Mouse (Mus musculus) frontal cortex, adult 2 months (tissue): Measurements from ENCODE around the gene Gm28043. TPM values are rescaled to one million over a fixed set of nuclear protein-coding genes. Genes with fewer than 3 reads are reported as not detected.
"Not testable (repeated sequence)": the region's sequence is repeated elsewhere in the genome, so short reads cannot be mapped to it uniquely, and the experiment has no call there.

Source experiments
- DNase-seq, 2 experiments: peaks; one replicate each; pipeline ENCODE4 v3.0.0; 2022; ENCODE audit warnings: low spot score in 1 of 2; ENCODE audit errors: extremely low spot score in 1 of 2
- polyA plus RNA-seq: library from polyadenylated mRNA; depleted of rRNA; stranded (reverse); fragments of >200 nt; gene quantifications from 2 replicates; pipeline ENCODE4 v1.2.3, GENCODE M21; 2012

The Gm28043 gene
- polyA plus RNA-seq, 1 experiment, result 3.3 TPM

GRCm38 (mm10) chr17:29708783-29709182, 94.1 kb downstream of the Gm28043 start:
- DNase-seq, result no peak

- DNase-seq, result peak in 1 of 2 experiments; percentile 47
Observed at GRCm38 (mm10) chr17:29710562-29711044, 95.9 kb downstream of the Gm28043 start.

- peak in 1 of 2 experiments; percentile 35 for DNase-seq
Observed at GRCm38 (mm10) chr17:29711076-29711744, 96.5 kb downstream of the Gm28043 start.

- no peak for DNase-seq
Observed at GRCm38 (mm10) chr17:29711745-29712431, 97.2 kb downstream of the Gm28043 start.

DNA sequence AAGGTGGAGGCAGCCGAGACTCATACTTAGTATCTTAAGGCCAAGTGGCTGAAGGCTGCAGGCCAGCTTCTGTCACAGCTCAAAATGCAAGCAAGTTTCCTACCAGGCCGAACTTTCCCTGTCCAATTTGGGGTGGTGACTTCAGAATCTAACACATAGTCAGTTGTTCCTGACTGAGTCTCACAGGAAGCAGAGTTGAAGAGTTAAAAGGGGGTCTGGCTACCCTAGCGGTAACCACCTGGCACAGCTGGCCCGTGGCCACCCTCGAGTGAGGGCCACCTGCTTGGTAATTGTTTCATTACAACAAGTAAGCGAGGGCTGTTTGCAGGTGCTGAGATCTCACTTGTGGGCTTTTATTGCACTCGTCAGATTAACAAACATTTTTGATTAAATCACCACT, 97.9 kb downstream of the Gm28043 start:
- no peak for DNase-seq

GRCm38 (mm10) chr17:29713734-29714133, 99.1 kb downstream of the Gm28043 start:
- not testable (repeated sequence) for DNase-seq

DNA sequence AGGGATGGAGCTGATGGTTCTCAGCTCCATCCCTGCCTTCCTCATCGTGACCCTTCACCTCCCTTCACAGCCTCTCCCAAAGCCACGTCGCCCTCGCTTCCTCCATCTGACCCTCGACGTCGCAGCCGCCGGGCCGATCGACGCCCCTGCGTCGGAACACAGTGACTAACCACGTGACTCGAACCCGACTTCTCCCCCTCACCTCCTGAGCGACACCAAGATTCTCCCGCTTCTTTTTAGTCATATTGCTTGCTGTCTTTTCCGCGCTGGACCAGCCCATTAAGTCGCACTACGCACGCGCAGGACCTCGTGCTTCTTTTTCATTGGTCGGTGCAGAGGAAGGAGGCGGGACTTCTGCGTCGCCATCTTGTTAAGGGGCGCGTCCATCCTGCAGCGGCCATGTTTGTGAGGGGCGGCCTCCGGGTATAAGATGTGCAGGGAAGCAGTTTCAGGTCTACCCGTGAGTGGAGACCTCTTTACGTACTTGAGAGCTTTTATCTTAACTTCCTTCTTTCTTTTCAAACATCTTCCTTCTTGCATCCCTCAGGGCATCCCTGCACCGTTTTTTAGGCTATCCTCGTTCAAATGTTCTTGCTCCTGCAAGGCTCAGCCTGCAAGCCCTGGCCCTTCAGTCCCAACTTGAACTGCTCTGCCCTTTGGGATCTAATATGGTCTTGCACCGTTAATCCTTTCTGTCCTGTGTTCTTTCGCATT, 102.2 kb downstream of the Gm28043 start, which contains the start of gene Ccdc167:
TSS of gene Ccdc167 (minus strand) at position 313 of the 714 bp plus-strand sequence.
- peak; percentile 94 to 99 for DNase-seq

DNA sequence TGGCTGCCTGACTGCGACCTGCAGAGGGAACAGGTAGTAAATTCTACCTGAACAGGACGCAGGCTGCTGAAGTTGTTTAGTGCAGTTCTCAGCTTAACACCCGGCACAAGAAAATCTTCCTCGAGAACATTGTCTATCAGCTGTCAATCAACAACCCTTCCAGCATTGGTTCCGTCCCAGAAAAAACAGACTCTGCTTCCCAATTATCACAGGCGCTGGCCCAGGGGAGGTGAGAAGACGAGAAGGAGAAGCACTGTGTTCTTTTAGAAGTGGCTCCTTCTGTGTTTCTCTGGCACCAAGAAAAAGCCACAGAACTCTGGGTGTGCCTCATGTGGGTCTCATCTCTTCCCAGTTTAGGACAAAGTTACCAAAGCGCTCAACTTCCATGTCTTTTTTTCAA, 104.0 kb downstream of the Gm28043 start:
- no peak for DNase-seq

DNA sequence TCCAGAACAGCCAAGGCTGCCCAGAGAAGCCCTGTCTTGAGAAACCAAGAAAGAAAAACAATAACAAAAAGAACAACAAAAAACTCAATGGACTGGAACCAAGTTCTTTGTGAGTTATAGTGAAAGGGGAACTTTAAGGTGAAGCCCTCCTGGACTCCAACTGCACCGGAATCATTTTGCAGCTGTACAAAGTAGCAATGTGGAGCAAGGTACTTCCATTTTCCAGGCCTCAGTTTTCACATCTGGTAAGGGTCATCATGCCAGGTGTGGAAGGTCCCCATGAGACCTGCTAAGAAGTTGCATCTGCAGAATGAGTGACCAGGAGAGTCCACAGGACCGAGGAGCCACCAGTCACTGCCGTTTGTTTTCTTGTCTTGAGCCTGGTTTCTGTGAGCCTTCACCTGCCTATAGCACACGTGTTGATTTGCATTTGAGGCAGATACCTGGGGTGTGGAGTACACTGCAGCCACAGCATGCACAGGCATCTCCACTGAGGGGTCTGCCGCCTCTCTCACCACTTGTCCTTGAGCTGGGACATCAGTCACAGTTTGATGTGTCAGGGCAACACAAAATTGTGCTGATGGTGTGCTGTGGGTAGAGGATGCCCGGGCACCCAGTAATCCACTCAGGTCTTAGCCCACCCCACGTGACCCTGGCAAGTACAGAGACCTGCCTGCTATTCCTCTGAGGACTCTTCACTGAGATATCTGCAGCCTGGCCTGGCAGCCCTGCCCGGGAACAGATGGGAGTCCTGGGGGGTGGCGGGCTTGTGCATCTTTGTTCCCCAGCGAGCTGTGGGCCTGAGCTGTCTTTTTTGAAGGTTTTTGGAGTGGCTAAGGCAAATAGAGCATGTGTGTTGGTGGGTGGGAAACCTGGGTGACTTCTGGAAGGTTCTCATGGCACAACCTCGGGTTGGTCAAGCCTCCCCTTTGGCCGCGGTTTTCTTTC, 105.2 kb downstream of the Gm28043 start:
- no peak for DNase-seq

GRCm38 (mm10) chr17:29720755-29721365, 106.2 kb downstream of the Gm28043 start:
- DNase-seq, result no peak

- DNase-seq, result peak in 1 of 2 experiments; percentile 34
Observed at GRCm38 (mm10) chr17:29724610-29725009, 109.9 kb downstream of the Gm28043 start.

DNA sequence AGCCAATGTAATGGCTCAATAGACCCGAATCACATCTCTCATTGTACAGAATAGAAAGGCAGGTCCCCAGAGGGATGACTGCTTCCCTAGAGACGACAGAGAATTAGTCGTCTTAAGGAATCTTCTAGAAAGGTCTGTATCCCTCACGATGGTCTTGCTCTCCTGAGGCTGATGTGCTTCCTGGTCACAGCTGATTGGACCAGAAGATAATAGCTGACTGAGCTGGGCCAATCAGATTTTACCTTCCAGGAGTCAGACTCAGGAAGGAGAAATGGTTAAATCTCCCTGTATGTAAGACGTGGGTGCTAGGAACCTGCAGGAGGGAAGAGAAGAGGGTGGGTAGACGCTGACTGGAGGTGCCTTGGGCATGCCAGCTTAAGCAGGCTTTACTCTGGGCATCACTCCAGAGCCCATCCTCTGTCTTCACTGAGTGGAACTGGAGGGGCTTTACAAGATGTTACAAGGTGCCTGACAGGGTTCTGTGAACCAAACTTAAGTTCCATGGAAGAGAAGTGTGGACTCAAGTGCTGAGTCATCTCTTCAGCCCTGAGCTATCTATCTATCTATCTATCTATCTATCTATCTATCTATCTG, 110.4 kb downstream of the Gm28043 start:
- DNase-seq, result no peak

DNA sequence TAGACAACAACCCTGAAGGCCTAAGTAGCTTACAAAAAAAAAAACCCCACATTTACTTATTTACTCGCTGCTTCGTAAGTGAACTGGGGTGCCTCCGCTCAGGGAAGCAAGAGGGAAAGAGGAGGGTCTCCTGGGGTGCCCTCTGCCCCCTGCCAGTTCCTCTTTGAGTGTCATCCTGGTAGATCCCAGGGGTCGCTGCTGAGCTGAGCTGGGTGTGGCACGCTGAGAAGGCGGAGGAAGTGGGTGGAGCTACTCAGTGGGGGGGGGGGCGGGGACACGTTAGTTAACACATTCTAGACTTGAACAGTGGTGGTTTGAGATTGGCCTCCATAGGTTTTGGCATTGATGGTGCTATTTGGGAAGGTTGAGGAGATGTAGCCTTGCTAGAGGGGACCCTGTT, 113.4 kb downstream of the Gm28043 start:
- no peak for DNase-seq

GRCm38 (mm10) chr17:29730510-29731265, 116.0 kb downstream of the Gm28043 start:
- no peak for DNase-seq

- DNase-seq, result no peak
Observed at GRCm38 (mm10) chr17:29731266-29731952, 116.7 kb downstream of the Gm28043 start.

DNA sequence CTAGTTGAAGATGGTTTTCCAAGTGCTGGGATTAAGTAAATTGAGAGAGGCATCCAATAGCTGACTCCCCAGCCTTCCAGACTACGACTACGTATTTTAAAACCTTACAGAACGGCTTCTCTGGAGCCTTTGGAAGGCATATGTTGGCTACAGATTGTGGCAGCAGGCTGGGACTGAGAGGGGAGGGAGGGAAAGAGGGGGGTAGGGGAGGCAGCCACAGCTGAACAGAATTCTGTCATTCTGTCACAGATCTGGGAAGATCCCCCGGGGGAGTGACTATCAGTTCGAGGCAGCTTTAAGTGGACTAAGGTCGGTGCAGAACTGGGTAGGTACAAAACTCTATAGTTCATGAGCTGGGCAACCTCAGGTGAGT, 117.3 kb downstream of the Gm28043 start:
- no peak for DNase-seq

DNA sequence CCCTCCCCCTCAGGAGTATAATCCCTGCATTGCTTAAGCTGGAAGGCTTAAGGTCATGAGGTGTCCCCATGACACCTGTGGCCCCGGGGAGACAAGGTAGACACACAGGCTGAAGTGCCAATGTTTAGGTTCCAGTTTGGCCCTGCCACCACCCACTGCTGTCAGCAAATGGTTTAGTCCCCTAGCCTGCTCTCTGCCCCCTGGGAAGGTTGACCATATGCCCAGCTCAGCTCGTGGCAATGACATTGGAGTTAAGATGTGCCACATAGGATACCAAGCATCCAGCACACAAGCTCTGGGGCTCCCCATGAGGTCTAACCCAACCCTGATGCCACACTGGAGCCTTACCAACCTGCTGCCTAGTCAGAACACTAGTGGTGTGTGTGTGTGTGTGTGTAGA, 117.8 kb downstream of the Gm28043 start:
- DNase-seq, result no peak

DNA sequence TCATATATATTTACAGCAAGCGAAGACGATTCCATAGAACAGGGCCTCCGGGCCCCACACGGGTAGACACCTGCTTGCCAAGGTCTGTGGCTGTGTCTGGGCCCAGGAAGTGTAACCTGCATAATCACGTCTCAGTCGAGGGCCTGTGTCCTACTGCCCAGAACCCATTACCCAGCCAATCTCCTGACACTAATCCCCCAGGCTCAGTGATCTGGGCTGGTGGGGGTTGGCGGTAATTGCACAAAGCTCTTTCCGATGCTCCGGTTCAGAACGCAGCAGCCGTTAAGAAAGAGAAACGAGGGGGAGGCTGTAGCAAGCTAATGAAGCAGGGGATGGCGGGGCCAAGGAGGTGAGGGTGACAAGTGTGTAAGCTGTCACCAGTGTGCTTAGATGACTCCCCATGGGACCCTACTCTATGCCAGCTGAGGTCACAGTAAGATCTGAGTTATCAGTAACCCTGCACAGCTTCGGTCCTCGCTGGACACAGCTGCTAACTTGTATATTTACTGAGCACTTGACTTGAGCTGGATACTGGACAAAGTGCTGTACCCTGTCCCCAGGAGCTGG, 121.9 kb downstream of the Gm28043 start:
- DNase-seq, result no peak
